Mouse (Mus musculus): Measurements from ENCODE around the gene Rrp36.

- TF ChIP-seq CTCF (IDR thresholded peaks at IDR 0.05; ENCODE audit: extremely low read depth, insufficient read depth, low read length) (no peak), POLR2A (IDR thresholded peaks at IDR 0.05; ENCODE audit: extremely low read depth, insufficient read depth, low read length) (no peak)
Observed at GRCm38 (mm10) chr17:46661351-46661750, 12.8 kb downstream of the Rrp36 start.
